Mouse (Mus musculus): ENCODE data around the gene Krt33a.

DNA sequence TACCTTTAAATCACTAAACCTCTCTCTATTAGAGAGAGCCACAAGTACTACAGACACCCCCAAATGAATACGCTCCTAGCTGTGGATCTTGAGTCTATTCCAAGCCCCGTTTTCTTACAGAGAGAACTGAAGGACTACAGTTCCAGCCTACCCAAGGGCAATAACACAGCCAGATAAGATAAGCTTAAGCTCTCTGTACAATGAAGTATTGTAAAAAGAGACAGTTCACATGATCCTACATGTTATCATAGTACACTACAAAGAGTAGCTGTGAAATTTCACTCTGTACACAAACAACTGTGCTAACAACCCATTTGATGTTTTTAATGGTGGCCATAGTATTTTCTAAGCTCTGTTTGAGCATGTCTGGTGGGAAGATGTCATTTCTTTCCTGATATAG is 31.2 kb upstream of the Krt33a start:
- no peak for TF ChIP-seq EP300 (optimal IDR thresholded peaks at IDR 0.05)
- no peak for TF ChIP-seq CTCF (IDR thresholded peaks at IDR 0.05; ENCODE audit: low read depth)
